Mouse (Mus musculus) embryo, embryonic 10 days (tissue): ENCODE results near the gene Tcn2.
"Not testable (repeated sequence)": the region's sequence is repeated elsewhere in the genome, so short reads cannot be mapped to it uniquely, and the experiment has no call there.

Experiments used
- DNase-seq: peaks from one replicate; pipeline ENCODE4 v3.0.0-alpha.2; 2015; ENCODE audit warnings: low spot score

Gene Tcn2

GRCm38 (mm10) chr11:3931511-3932211 is at the start of gene Tcn2:
TSS of gene Tcn2 (minus strand) at chr11:3932159.
- DNase-seq = peak; percentile 93

- peak; percentile 15 for DNase-seq
These were observed 49.6 kb upstream of the Tcn2 start for GRCm38 (mm10) chr11:3981536-3981935.

GRCm38 (mm10) chr11:3978421-3978820 is 46.5 kb upstream of the Tcn2 start:
- no peak for DNase-seq

DNA sequence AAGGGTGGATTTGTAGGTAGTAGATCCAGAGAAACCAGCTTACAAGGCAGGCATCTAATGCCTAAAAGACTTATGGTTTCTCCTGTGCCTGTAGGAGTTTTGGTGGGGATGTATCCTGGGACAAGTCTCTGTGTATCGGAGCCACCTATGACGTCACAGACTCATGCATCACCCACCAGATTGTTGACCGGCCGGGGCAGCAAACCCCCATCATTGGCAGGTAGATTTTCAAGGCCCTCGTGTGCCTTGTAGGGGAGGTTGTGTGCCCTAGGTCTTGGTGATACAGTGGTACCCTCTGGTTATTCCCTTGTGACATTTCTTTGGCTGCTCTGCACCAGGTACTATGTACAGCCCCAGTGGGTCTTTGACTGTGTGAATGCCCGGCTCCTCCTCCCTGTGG is 44.7 kb upstream of the Tcn2 start, which contains the start of gene 4930556J24Rik:
Gene 4930556J24Rik (minus strand): TSS at position 101 of the 400 bp plus-strand sequence.
- no peak for DNase-seq

GRCm38 (mm10) chr11:3974311-3974710 is 42.4 kb upstream of the Tcn2 start:
- DNase-seq = no peak

DNA sequence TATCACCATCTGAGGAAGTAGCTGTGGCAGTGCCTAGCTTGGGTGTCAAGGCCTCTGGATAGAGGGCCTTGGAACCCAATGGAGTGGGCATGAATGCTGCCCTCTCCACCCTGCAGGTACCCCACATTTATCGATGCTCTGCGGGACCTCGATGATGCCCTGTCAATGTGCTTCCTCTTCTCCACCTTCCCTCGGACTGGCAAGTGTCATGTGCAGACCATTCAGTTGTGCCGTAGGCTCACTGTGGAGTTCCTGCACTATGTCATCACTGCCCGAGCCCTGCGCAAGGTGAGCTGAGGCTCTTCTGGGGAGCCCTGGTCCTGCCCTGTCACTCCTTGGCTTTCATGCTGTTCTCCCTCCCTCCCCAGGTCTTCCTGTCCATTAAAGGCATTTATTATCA is 41.1 kb upstream of the Tcn2 start:
- DNase-seq = no peak

GRCm38 (mm10) chr11:3970361-3970760 is 38.4 kb upstream of the Tcn2 start:
- DNase-seq = no peak

GRCm38 (mm10) chr11:3969837-3970236 is 37.9 kb upstream of the Tcn2 start:
- DNase-seq = no peak

GRCm38 (mm10) chr11:3964416-3965172 is 32.6 kb upstream of the Tcn2 start:
- DNase-seq = no peak

DNA sequence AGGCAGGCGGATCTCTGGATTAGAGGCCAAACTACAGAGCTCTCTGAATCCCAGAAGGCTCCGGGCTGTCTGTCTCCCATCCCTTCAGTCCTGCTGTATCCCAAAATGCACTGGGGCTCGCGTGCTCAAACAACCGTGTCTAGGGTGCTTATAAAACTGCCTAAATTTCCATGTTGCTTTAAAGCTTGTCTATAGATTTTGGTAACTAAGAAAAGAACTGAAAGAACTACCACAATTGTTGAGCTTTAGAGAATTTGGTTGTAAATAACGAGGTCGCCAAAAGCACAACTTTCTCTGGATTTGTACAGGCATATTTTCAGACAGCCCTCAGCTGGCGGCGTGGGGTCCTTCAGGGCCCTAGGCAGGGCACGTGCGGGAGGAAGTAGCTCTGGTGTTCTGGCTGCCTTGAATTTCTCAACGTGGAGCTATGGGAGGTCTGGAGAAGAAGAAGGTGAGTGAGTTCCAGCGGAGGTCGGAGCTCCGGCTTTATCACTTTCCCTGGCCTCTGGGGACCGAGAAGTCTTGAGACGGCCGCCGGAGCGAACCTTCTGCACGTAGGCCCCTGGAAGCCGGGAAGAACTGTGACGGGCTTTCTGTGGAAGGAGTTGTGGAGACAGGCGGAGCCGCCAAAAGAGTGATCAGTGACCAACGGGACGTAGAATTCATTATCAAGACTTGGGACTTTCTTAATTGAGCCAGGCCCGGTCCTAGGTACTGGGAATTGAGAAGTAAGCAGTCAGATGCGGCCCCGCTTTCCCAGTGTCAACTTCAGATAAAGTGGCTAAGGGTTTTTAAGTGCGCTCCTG is 31.9 kb upstream of the Tcn2 start, which contains the start of gene Pes1:
Gene Pes1 (plus strand): TSS at position 366 of the 806 bp plus-strand sequence.
- peak; percentile 87 for DNase-seq

DNA sequence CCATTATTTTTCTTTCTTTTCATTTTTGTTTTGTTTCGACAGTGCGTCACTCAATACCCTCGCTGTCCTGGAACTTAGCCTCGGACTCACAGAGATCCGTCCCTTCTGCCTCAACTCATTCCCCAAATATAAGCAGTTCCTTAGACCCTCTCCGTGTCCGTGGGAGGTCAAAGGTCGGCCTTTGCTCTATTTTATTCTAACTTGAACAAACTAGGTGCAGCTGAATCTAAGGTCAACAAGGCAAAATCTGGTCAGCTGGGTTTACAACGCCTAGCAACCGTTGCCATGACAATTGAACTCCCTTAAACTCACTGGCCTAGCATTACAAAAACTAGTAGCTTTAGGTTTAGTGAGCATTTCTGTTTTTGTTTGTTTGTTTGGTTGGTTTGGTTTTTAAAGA is 31.2 kb upstream of the Tcn2 start:
- peak; percentile 30 for DNase-seq

GRCm38 (mm10) chr11:3961761-3962160 is 29.8 kb upstream of the Tcn2 start:
- DNase-seq = no peak

- no peak for DNase-seq
These were observed 28.9 kb upstream of the Tcn2 start for GRCm38 (mm10) chr11:3960901-3961300.

GRCm38 (mm10) chr11:3955371-3955770 is 23.4 kb upstream of the Tcn2 start:
- DNase-seq = not testable (repeated sequence)

DNA sequence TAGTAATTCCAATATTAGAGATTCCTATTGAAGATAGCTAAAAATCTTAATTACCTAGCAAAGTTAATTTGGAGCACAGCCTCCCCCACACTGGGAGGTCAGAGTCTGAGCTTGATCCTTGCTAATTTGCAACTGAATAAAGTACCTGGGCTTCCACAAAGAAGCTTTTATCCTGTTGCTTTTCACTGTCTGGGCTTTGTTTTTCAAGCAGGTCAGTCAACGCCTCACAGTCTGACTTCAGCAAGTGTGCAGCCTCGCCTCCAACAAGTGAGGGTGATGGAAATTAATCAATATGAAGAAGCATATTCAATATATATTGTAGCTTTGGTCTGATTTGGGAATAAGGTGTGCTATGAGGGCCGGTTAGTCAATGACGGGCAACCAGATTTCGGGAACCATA is 22.9 kb upstream of the Tcn2 start:
- DNase-seq = not testable (repeated sequence)

GRCm38 (mm10) chr11:3946386-3946785 is 14.4 kb upstream of the Tcn2 start:
- DNase-seq = no peak

DNA sequence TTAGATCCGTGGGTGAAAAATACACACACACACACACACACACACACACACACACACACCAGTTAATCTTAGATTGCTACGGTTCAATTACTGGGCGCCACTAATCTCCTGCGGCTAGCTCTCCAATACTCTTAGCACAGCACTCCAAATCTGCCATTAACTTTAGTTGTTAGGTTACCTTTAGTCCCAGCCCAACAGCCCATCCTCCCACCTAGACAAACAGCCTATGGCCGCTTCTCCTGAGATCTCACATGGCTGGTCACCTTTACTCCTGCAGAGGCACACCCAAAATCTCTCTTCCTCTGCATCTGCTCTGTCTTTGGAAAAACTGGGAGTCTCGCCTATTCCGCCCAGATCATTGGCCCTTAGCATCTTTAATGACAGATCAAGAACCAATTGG is 9.4 kb upstream of the Tcn2 start:
- no peak for DNase-seq

- DNase-seq = no peak
These were observed 5.4 kb upstream of the Tcn2 start for GRCm38 (mm10) chr11:3937321-3937874.

DNA sequence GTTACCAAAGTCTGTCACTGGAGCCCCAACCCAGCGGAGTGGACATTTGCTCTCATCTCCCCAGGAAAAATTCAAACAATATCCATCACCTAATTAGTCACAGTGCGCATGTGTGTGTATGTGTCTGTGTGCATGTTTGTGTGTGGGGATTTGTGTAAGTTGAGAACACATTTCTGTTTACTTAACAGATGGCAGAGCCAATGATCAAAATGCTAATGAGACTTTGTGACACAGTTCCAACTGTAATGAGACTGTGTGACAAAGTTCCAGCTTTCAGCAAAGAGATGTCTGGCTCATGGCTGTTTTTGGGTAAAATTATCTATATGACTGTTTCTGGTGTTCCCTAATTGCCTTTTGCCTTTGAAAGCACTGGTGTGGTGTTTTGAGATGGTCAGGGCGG is 4.4 kb upstream of the Tcn2 start:
- no peak for DNase-seq

- DNase-seq = no peak
These were observed 3.2 kb upstream of the Tcn2 start for GRCm38 (mm10) chr11:3935135-3935534.

GRCm38 (mm10) chr11:3933756-3934285 is 1.9 kb upstream of the Tcn2 start:
- no peak for DNase-seq

DNA sequence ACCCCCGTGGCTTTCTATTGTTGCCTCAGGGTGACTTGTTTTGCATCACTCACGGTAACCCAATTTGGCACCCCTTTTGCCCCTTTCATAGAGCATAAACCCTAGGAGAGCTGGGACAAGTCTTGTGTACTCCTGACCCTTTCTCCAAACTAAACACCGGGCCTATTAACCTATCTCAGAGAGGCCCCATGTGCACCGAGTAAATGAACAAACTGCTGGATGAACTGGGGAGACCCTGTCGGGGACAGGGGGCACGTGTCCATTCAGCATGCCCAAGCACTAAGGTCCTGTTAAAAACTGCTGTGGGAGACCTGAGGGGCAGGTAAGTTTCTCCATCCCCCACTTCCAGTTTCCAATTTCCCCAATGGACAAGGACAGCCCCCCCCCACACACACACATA is 1.0 kb downstream of the Tcn2 start:
- no peak for DNase-seq
